Mouse (Mus musculus) CD4-positive, CD25-positive, alpha-beta regulatory T cell, adult 2 months (primary cell): ENCODE measurements around the gene Nmrk2.
"Not testable (repeated sequence)": the region's sequence is repeated elsewhere in the genome, so short reads cannot be mapped to it uniquely, and the experiment has no call there.

Experiments used
- DNase-seq: peaks from one replicate; pipeline ENCODE4 v3.0.0-alpha.2; 2012; ENCODE audit warnings: low read depth, low spot score

Nmrk2 gene

GRCm38 (mm10) chr10:81201807-81202758, at the start of gene Nmrk2:
TSS of gene Nmrk2 (minus strand) at chr10:81202051.
- DNase-seq, result no peak

GRCm38 (mm10) chr10:81249442-81249841, 47.6 kb upstream of the Nmrk2 start:
- peak; percentile 49 for DNase-seq

- peak; percentile 85 for DNase-seq
Measured at GRCm38 (mm10) chr10:81247804-81248203, 46.0 kb upstream of the Nmrk2 start.

- DNase-seq, result no peak
Measured at GRCm38 (mm10) chr10:81245166-81245565, 43.3 kb upstream of the Nmrk2 start.

GRCm38 (mm10) chr10:81244595-81244994, 42.7 kb upstream of the Nmrk2 start:
- DNase-seq, result peak; percentile 85

- DNase-seq, result no peak
Measured at GRCm38 (mm10) chr10:81244146-81244545, 42.3 kb upstream of the Nmrk2 start.

GRCm38 (mm10) chr10:81242021-81242420, 40.2 kb upstream of the Nmrk2 start:
- no peak for DNase-seq

GRCm38 (mm10) chr10:81240876-81241275, 39.0 kb upstream of the Nmrk2 start:
- peak; percentile 82 for DNase-seq

- DNase-seq, result no peak
Measured at GRCm38 (mm10) chr10:81238618-81239017, 36.8 kb upstream of the Nmrk2 start.

GRCm38 (mm10) chr10:81236471-81237268, 34.8 kb upstream of the Nmrk2 start:
- no peak for DNase-seq

GRCm38 (mm10) chr10:81234206-81234605, 32.4 kb upstream of the Nmrk2 start:
- DNase-seq, result no peak

- DNase-seq, result no peak
Measured at GRCm38 (mm10) chr10:81233226-81233585, 31.4 kb upstream of the Nmrk2 start.

GRCm38 (mm10) chr10:81232580-81233225, 30.9 kb upstream of the Nmrk2 start, which contains the start of gene Zfr2:
TSS of gene Zfr2 (plus strand) at chr10:81233155.
- DNase-seq, result peak; percentile 98

- DNase-seq, result no peak
Measured at GRCm38 (mm10) chr10:81231436-81231835, 29.6 kb upstream of the Nmrk2 start.

GRCm38 (mm10) chr10:81230438-81231332, 28.8 kb upstream of the Nmrk2 start, which contains the start of gene Atcay:
TSS of gene Atcay (minus strand) at chr10:81230833.
- peak; percentile 72 for DNase-seq

- DNase-seq, result peak; percentile 52
Measured at GRCm38 (mm10) chr10:81229735-81230437, 28.0 kb upstream of the Nmrk2 start.

GRCm38 (mm10) chr10:81223731-81224130, 21.9 kb upstream of the Nmrk2 start:
- not testable (repeated sequence) for DNase-seq

GRCm38 (mm10) chr10:81221402-81222015, 19.7 kb upstream of the Nmrk2 start:
- DNase-seq, result no peak

- peak; percentile 87 for DNase-seq
Measured at GRCm38 (mm10) chr10:81217964-81218363, 16.1 kb upstream of the Nmrk2 start.

GRCm38 (mm10) chr10:81217267-81217666, 15.4 kb upstream of the Nmrk2 start:
- peak; percentile 75 for DNase-seq
